Mouse (Mus musculus) ES-E14 (cell line): ENCODE data around the gene Irf2bp2. TPM values are rescaled to one million over a fixed set of nuclear protein-coding genes. Genes with fewer than 3 reads are reported as not detected.

ENCODE experiments used
- DNase-seq: peaks from one replicate; pipeline ENCODE4 v3.0.0-alpha.2; 2013; ENCODE audit warnings: low read depth, low spot score
- H3K27ac ChIP-seq: 2 replicates; pipeline ENCODE4 v1.5.1; 2012; ENCODE audit warnings: low read depth, mild to moderate bottlenecking, low read length, moderate library complexity, mixed read lengths; ENCODE audit not compliant: poor library complexity, insufficient read depth, severe bottlenecking
- H3K36me3 ChIP-seq: 2 replicates; pipeline ENCODE4 v1.6.1; 2012; ENCODE audit warnings: mild to moderate bottlenecking, low read length, moderate library complexity, mixed read lengths; ENCODE audit not compliant: control insufficient read depth, poor library complexity, insufficient read depth, severe bottlenecking
- H3K4me1 ChIP-seq, 2 experiments: fragments of 150-350 bp in 1 of 2; sonication (generic) in 1 of 2; 2 replicates each; pipeline ENCODE4 v1.6.1; 2012; ENCODE audit warnings: low read length in 2 of 2, mild to moderate bottlenecking in 1 of 2, mixed read lengths in 1 of 2; ENCODE audit not compliant: control insufficient read depth in 2 of 2, insufficient read depth in 2 of 2, poor library complexity in 1 of 2
- H3K4me3 ChIP-seq, 2 experiments: fragments of 150-350 bp in 1 of 2; sonication (generic) in 1 of 2; 2 replicates each; pipeline ENCODE4 v1.5.1; 2012; ENCODE audit warnings: low read length in 2 of 2, low read depth in 1 of 2, mild to moderate bottlenecking in 1 of 2, mixed read lengths in 1 of 2; ENCODE audit not compliant: insufficient read depth in 1 of 2, poor library complexity in 1 of 2, severe bottlenecking in 1 of 2
- H3K9ac ChIP-seq: 2 replicates; pipeline ENCODE4 v1.6.1; 2012; ENCODE audit warnings: low read depth, mild to moderate bottlenecking, low read length, mixed read lengths; ENCODE audit not compliant: poor library complexity, insufficient read depth, severe bottlenecking
- H3K9me3 ChIP-seq: fragments of 150-350 bp; sonication (generic); 2 replicates; pipeline ENCODE4 v1.6.1; 2012; ENCODE audit warnings: low read depth, mild to moderate bottlenecking, low read length; ENCODE audit not compliant: control insufficient read depth, insufficient read depth
- CHD2 ChIP-seq: IDR thresholded peaks from 2 replicates; pipeline ENCODE4 v1.6.1; 2014; ENCODE audit warnings: mild to moderate bottlenecking, low read depth, low read length, inconsistent platforms
- HCFC1 ChIP-seq: IDR thresholded peaks from 2 replicates; pipeline ENCODE4 v1.6.1; 2012; ENCODE audit warnings: low read length, inconsistent platforms, borderline replicate concordance; ENCODE audit not compliant: insufficient read depth
- MAFK ChIP-seq: IDR thresholded peaks from 2 replicates; pipeline ENCODE4 v1.6.1; 2014; ENCODE audit warnings: mild to moderate bottlenecking, low read depth, low read length, inconsistent platforms; ENCODE audit not compliant: insufficient read depth
- ZC3H11A ChIP-seq: IDR thresholded peaks from 2 replicates; pipeline ENCODE4 v1.6.1; 2012; ENCODE audit warnings: low read depth, mild to moderate bottlenecking, inconsistent platforms, low read length, borderline replicate concordance
- ZNF384 ChIP-seq: IDR thresholded peaks from 2 replicates; pipeline ENCODE4 v1.6.1; 2012; ENCODE audit warnings: low read depth, low read length, inconsistent platforms
- in situ Hi-C, 2 experiments: fragments of 600-800 bp; cut with MboI; formaldehyde crosslinking; loops; one replicate each; pipeline ENCODE4 v1.15.1; 2025; ENCODE audit warnings: low sequenced_read_pairs in 2 of 2, inconsistent platforms in 1 of 2; ENCODE audit not compliant: unreplicated experiment in 2 of 2
- total RNA-seq: library from RNA; depleted of rRNA; stranded (reverse); fragments of 300-350 nt; gene quantifications from 2 replicates; pipeline ENCODE4 v1.2.3, GENCODE M21; 2012

Gene Irf2bp2
- total RNA-seq, 1 experiment = 25.7 TPM

DNA sequence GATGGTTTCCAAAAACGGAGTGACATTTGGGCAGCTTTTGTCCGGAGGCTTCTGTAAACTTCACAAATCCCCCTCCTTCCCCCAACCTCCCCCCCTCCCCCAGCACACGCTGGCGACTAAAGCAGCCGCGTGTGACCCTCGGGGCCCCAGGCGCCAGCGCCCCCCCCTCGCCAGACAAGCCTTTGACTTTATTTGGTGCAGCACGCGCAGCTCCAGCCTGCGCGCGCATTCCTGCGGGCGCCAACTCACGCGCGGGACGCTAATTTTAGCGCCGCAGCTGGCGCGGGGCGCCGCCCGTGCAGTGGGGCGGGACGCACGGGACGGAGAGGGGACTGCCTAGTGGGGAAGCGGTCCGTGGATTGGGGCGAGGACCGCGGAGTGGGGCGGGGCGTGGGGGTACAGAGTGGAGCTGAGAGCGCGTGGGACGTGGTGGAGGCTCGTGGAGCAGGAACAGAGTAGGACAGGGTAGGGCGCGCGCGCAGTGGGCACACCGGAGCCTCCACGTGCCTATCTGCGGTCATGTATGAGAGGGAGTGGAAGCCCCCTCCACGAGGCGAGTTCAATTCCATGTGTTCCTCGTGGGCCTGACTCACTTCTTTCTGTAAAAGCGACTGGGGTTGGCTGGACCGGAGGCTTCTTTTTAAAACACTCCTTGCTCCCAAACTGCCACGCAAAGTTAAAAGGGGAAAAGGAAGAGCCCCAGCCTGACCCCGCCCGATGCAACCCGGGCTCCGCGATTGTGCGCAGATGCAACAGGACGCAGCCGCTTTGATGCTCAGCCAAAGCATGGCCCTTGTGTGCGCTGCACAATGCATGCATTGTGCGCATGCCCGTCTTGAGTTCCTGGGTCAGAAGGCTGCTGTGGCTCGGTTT, 9.6 kb downstream of the Irf2bp2 start:
- Histone ChIP-seq H3K4me1 (peaks cover 7 to 21% of the 10 kb centered on the region in 2 experiments), H3K4me3 (peak overlapping the region; percentile 56 to 63), H3K9me3 (no peaks in the 10 kb centered on the region), H3K9ac (peak overlapping the region; percentile 73), H3K27ac (peak overlapping the region; percentile 14; the same call in 1 of the 2 replicates), H3K36me3 (peaks cover 2% of the 10 kb centered on the region; the same call in 1 of the 2 replicates)
- DNase-seq = no peak
- TF ChIP-seq HCFC1 (peak; percentile 42; the same call in 1 of the 2 replicates), MAFK (no peak)
- in situ Hi-C loops = no loop called here

DNA sequence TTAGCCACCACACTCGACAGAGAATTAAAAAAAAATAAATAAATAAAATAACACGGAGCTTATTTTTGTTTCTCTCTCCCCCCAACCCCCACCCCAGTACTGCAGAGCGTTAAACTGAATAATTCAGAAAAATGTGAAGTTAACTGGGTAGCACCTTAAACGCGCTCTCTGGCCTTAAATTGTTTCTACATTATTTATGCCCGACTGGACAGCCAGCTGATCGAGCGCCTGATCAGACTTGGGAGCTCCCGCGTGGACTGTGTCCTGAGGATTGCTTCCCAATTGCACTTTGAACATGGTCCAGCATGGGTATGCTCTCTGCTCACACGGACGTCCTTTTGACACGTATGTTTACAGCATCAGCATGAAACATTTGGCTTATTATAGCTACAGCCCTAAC, 10.3 kb downstream of the Irf2bp2 start:
- Histone ChIP-seq H3K36me3 (no peaks in the 10 kb centered on the region; the same call in 1 of the 2 replicates), H3K9ac (no peak overlapping the region), H3K9me3 (no peaks in the 10 kb centered on the region), H3K4me1 (peaks cover 7 to 19% of the 10 kb centered on the region in 2 experiments), H3K4me3 (peak overlapping the region in 1 of 2 experiments; percentile 63; a peak in 1 of 4 replicates), H3K27ac (no peak overlapping the region)
- in situ Hi-C loops = no loop called here
- no peak for DNase-seq
- TF ChIP-seq CHD2 = no peak
- no peak for TF ChIP-seq ZNF384
- no peak for TF ChIP-seq ZC3H11A
- TF ChIP-seq HCFC1 = no peak
- no peak for TF ChIP-seq MAFK

DNA sequence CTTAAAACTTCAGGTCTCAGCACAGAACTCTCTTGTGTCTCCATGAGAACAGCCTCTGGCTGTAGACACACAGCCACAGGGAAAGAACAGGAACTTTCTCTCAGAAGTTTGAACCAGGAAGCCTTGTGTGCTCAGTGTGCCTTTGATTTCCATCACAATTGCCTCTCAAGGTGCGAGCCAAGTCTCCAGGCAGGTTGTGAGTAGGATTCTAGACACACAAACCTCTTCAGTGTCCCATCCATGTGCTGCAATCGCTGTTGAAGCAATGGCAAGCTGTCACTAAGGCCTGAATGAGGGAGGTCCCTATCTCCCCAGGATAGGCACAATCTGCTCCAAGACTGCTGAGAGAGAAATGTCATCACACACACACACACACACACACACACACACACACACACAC, 10.8 kb downstream of the Irf2bp2 start:
- no peak overlapping the region for H3K9ac ChIP-seq
- H3K4me1 ChIP-seq = peaks cover 7 to 19% of the 10 kb centered on the region in 2 experiments
- no peak overlapping the region for H3K4me3 ChIP-seq
- TF ChIP-seq MAFK (no peak), ZNF384 (no peak), ZC3H11A (no peak), HCFC1 (no peak), CHD2 (no peak)
- H3K9me3 ChIP-seq = no peaks in the 10 kb centered on the region
- in situ Hi-C loops = no loop called here
- no peak overlapping the region for H3K27ac ChIP-seq
- DNase-seq = no peak
- H3K36me3 ChIP-seq = no peaks in the 10 kb centered on the region; the same call in 1 of the 2 replicates

DNA sequence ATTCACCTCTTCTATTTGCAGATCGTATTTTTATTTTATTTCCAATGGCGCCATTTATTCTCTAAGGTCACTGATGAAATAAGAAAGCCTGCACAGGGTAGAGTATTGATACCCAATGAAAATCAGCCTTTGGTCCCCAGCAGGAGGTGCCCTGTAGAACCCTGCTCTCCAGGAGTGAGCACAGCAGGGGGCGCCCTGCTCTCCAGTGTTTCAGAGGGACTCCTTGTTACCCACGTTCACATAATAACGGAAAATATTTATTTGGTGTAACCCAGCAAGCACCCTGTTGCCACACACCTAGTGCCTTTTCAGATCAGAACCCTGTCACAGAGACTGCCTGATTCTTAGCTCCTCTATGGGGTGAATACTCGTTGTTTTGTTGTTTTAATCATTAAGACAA, 11.3 kb downstream of the Irf2bp2 start:
- in situ Hi-C loops = no loop called here
- no peak for DNase-seq
- no peak overlapping the region for H3K27ac ChIP-seq

More for the DNA sequence above, 11.3 kb downstream of the Irf2bp2 start:
- no peaks in the 10 kb centered on the region for H3K9me3 ChIP-seq
- TF ChIP-seq CHD2 = no peak
- no peak for TF ChIP-seq ZNF384
- no peak for TF ChIP-seq MAFK
- TF ChIP-seq HCFC1 = no peak
- TF ChIP-seq ZC3H11A = no peak
- H3K4me3 ChIP-seq = no peak overlapping the region
- H3K36me3 ChIP-seq = no peaks in the 10 kb centered on the region; the same call in 1 of the 2 replicates
- no peak overlapping the region; the same call in 1 of the 2 replicates for H3K9ac ChIP-seq
- H3K4me1 ChIP-seq = peaks cover 7 to 15% of the 10 kb centered on the region in 2 experiments
